Mouse (Mus musculus): ENCODE measurements around the gene Clic3.

- no peak for TF ChIP-seq FLI1 (IDR thresholded peaks at IDR 0.05; ENCODE audit: low read length)
- no peak for TF ChIP-seq GATA1 (IDR thresholded peaks at IDR 0.05; ENCODE audit: borderline replicate concordance, low read length)
These were observed 28.0 kb upstream of the Clic3 start, which contains the start of gene Abca2 for GRCm38 (mm10) chr2:25428442-25429236.
